Mouse (Mus musculus) urinary bladder, postnatal 4 days (tissue): Measurements from ENCODE around the gene Trappc2l.
A peak's percentile ranks its signal among the peaks of the same experiment; 100 is the strongest.

Source experiments
- DNase-seq, 2 experiments: peaks; one replicate each; pipeline ENCODE4 v3.0.0; 2021 to 2022; ENCODE audit warnings: low spot score in 2 of 2

Trappc2l gene

GRCm38 (mm10) chr8:122580926-122581325 is 30.5 kb upstream of the Trappc2l start:
- DNase-seq, result no peak

GRCm38 (mm10) chr8:122584981-122585380 is 26.5 kb upstream of the Trappc2l start:
- DNase-seq, result no peak

GRCm38 (mm10) chr8:122585411-122585891 is 26.0 kb upstream of the Trappc2l start:
- no peak for DNase-seq

GRCm38 (mm10) chr8:122586171-122586570 is 25.3 kb upstream of the Trappc2l start:
- no peak for DNase-seq

GRCm38 (mm10) chr8:122586749-122587148 is 24.7 kb upstream of the Trappc2l start:
- DNase-seq, result no peak

- no peak for DNase-seq
Observed at GRCm38 (mm10) chr8:122593240-122593639, 18.2 kb upstream of the Trappc2l start.

- no peak for DNase-seq
Observed at GRCm38 (mm10) chr8:122593783-122594507, 17.5 kb upstream of the Trappc2l start.

GRCm38 (mm10) chr8:122596031-122596430 is 15.4 kb upstream of the Trappc2l start:
- no peak for DNase-seq

- DNase-seq, result no peak
Observed at GRCm38 (mm10) chr8:122600666-122601065, 10.8 kb upstream of the Trappc2l start.

GRCm38 (mm10) chr8:122604640-122605039 is 6.8 kb upstream of the Trappc2l start:
- no peak for DNase-seq

GRCm38 (mm10) chr8:122605367-122605766 is 6.1 kb upstream of the Trappc2l start:
- DNase-seq, result no peak

GRCm38 (mm10) chr8:122606810-122607209 is 4.6 kb upstream of the Trappc2l start:
- DNase-seq, result no peak

- no peak for DNase-seq
Observed at GRCm38 (mm10) chr8:122610209-122610608, 1.2 kb upstream of the Trappc2l start.

- no peak for DNase-seq
Observed at GRCm38 (mm10) chr8:122610612-122611277, 695 bp upstream of the Trappc2l start.

GRCm38 (mm10) chr8:122616181-122616905 is 4.9 kb downstream of the Trappc2l start:
- DNase-seq, result peak in 1 of 2 experiments; percentile 50

GRCm38 (mm10) chr8:122617947-122618546 is 6.6 kb downstream of the Trappc2l start:
- DNase-seq, result peak; percentile 67 to 88

GRCm38 (mm10) chr8:122618660-122619378 is 7.4 kb downstream of the Trappc2l start:
- no peak for DNase-seq

GRCm38 (mm10) chr8:122620446-122620845 is 9.0 kb downstream of the Trappc2l start:
- DNase-seq, result no peak

- DNase-seq, result no peak
Observed at GRCm38 (mm10) chr8:122622727-122623126, 11.3 kb downstream of the Trappc2l start, which contains the start of gene Pabpn1l. Gene Pabpn1l (minus strand): TSS chr8:122622739.

GRCm38 (mm10) chr8:122623844-122624642 is 12.6 kb downstream of the Trappc2l start:
- DNase-seq, result no peak
